Mouse (Mus musculus): ENCODE measurements at regions not wholly inside any gene's neighbourhood (a gene's known extent, or its start where the extent isn't known, plus 50 kb on each side); places are given as distances from the start of the nearest gene placed in this dataset.
"Not testable (repeated sequence)": the region's sequence is repeated elsewhere in the genome, so short reads cannot be mapped to it uniquely, and the experiment has no call there.

- no peak for TF ChIP-seq CTCF (conservative IDR thresholded peaks at IDR 0.05)
- DNase-seq (ENCODE audit: low spot score in 2 of 2): peak; percentile 50 to 56
- no peak overlapping the region for H3K4me3 ChIP-seq
- peak overlapping the region; percentile 64 for H3K27ac ChIP-seq
Observed at GRCm38 (mm10) chr10:114265927-114266326, 536.2 kb downstream of the Trhde start.

DNA sequence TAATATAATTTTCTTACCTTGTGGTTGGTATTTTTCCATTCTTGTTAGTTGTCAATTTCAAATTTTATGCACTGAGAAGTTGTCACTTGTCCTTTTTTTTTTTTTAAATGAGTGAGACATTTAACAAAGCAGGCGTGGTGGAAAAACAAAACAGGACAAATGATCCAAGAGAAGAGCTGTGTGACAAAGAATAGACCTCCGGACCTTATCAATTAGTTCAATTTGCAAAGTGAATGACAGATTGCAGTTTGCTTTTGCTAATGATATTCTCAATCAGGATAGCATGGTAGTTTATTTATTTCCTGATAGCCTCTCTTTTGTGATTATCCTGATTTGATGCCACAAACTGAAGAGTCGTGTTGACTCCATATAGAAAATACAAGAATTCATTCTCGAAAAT, 560.5 kb downstream of the Trhde start:
- Histone ChIP-seq H3K27ac (no peak overlapping the region), H3K4me3 (no peak overlapping the region)
- no peak for TF ChIP-seq CTCF (conservative IDR thresholded peaks at IDR 0.05)
- no peak for DNase-seq (ENCODE audit: low spot score in 2 of 2)

DNA sequence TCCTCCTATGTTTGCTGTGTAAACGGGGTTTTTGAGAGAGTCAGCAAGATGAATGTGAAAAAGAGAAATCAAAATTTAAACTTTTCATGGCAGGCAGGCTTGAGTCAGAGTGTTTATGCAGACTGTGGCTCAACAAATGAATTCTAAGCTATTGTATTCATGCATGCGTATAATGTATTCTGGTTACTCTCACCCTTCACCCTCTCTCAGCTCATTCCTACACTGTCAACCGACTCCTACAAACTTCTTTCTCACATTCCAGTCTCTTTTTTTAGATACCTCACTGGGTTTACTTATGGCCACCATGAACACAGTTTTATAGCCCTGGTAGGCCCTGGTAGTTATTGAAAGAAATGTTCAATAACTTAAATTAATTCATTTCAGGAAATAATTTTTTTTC, 574.5 kb downstream of the Trhde start:
- Histone ChIP-seq H3K27ac (no peak overlapping the region), H3K4me3 (no peak overlapping the region)
- TF ChIP-seq CTCF (conservative IDR thresholded peaks at IDR 0.05): no peak

DNA sequence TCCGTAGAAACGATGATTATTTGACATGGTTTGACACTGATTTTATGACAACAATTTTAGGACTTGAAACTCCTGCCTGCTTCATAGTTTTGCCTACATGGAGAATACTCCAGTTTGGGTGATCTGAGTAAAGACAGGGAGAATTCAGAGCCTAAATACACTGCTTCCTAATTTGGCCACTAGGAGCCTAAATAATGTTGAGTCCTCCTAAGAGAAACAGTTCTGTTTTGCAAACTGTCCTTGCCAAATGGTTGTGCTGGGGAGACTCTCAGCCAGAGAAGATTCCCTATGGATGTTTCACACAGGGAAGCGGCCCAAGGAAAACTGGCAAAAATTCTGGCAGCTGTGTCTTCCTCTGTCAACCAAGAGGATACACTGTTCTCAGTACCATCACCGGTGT, 600.5 kb downstream of the Trhde start:
- peak; percentile 52 for TF ChIP-seq CTCF (conservative IDR thresholded peaks at IDR 0.05)
- no peak for DNase-seq (ENCODE audit: low spot score in 2 of 2)

More for the DNA sequence above, 574.5 kb downstream of the Trhde start:
- no peak for DNase-seq (ENCODE audit: low spot score in 2 of 2)

DNA sequence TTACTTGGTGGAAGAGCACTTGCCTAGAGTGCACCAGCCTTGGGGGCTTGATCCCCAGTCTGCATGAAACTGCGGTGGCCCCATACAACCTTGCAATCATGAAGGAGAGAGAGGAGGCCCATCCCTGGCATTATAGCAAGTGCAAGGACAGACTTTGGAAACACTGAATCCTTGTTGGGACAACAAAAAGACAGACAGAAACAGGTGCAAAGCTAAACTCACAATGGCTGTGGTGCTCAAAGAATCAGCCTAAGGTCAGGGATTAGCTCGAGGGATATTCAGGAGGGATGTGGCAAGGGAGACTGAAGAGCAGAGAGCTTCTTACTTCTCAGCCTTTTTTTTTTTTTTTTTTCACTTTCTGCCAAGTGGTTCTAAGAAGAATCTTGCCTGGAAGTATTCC, 601.2 kb downstream of the Trhde start:
- no peak overlapping the region for H3K4me3 ChIP-seq
- no peak for TF ChIP-seq CTCF (conservative IDR thresholded peaks at IDR 0.05)
- DNase-seq (ENCODE audit: low spot score in 2 of 2): no peak
- H3K27ac ChIP-seq: no peak overlapping the region

More for the DNA sequence above, 600.5 kb downstream of the Trhde start:
- Histone ChIP-seq H3K4me3 (no peak overlapping the region), H3K27ac (no peak overlapping the region)

DNA sequence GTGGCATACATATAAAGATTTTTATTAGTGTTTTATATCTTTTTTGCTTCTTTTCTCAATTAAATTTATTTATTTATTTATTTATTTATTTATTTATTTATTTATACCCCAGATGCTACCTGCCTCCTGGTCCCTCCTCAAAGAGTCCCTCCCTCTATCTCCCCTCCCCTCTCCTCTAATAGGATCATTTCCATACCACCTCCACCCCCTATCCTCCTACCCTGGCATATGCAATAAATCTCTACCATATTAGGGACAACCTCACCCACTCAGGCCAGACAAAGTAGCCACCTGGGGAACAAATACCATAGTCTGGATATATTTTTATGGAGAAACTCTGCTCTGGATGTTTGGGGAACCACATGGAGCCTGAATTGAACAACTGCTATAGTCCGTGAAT, 615.8 kb downstream of the Trhde start:
- Histone ChIP-seq H3K27ac (no peak overlapping the region), H3K4me3 (no peak overlapping the region)
- no peak for DNase-seq (ENCODE audit: low spot score in 2 of 2)
- TF ChIP-seq CTCF (conservative IDR thresholded peaks at IDR 0.05): no peak

GRCm38 (mm10) chr10:114143345-114143744, 658.8 kb downstream of the Trhde start:
- not testable (repeated sequence) for DNase-seq (ENCODE audit: low spot score in 2 of 2); H3K27ac ChIP-seq; H3K4me3 ChIP-seq

GRCm38 (mm10) chr10:114137924-114138323, 664.2 kb downstream of the Trhde start:
- no peak for DNase-seq (ENCODE audit: low spot score in 2 of 2)
- Histone ChIP-seq H3K4me3 (no peak overlapping the region), H3K27ac (no peak overlapping the region)
- TF ChIP-seq CTCF (conservative IDR thresholded peaks at IDR 0.05): no peak

- DNase-seq (ENCODE audit: low spot score in 2 of 2): no peak
- Histone ChIP-seq H3K27ac (no peak overlapping the region), H3K4me3 (no peak overlapping the region)
- no peak for TF ChIP-seq CTCF (conservative IDR thresholded peaks at IDR 0.05)
Observed at GRCm38 (mm10) chr10:114137095-114137494, 665.0 kb downstream of the Trhde start.
